Mouse (Mus musculus) heart, embryonic 16.5 days (tissue): ENCODE measurements around the gene Mmp17. TPM values are rescaled to one million over a fixed set of nuclear protein-coding genes. Genes with fewer than 3 reads are reported as not detected.

Experiments used
- ATAC-seq: fragments of 200-750 bp; cut with Nextera tagmentation; replicated peaks from 2 replicates; pipeline ENCODE4 v1.8.0; 2017; ENCODE audit warnings: moderate number of reproducible peaks; ENCODE audit not compliant: insufficient read depth, low FRiP score; ENCODE audit errors: extremely low read depth
- H3K27ac ChIP-seq: fragments of 300-500 bp; sonication (generic); 2 replicates; pipeline ENCODE4 v1.5.1; 2014; ENCODE audit warnings: mild to moderate bottlenecking, low read length, control low read depth, moderate library complexity
- H3K27me3 ChIP-seq: fragments of 300-500 bp; sonication (generic); 2 replicates; pipeline ENCODE4 v1.6.1; 2014; ENCODE audit warnings: low read length, mixed read lengths; ENCODE audit not compliant: control insufficient read depth, insufficient read depth
- H3K36me3 ChIP-seq: fragments of 300-500 bp; sonication (generic); 2 replicates; pipeline ENCODE4 v1.6.1; 2014; ENCODE audit not compliant: control insufficient read depth, insufficient read depth
- H3K4me1 ChIP-seq: fragments of 300-500 bp; sonication (generic); 2 replicates; pipeline ENCODE4 v1.6.1; 2014; ENCODE audit warnings: low read length, mixed read lengths; ENCODE audit not compliant: control insufficient read depth, insufficient read depth
- H3K4me2 ChIP-seq: fragments of 300-500 bp; sonication (generic); 2 replicates; pipeline ENCODE4 v1.6.1; 2014; ENCODE audit warnings: low read depth, mild to moderate bottlenecking, control low read depth, low read length
- H3K4me3 ChIP-seq: fragments of 300-500 bp; sonication (generic); 2 replicates; pipeline ENCODE4 v1.5.1; 2014; ENCODE audit warnings: mild to moderate bottlenecking, control low read depth, low read length
- H3K9ac ChIP-seq: fragments of 300-500 bp; sonication (generic); 2 replicates; pipeline ENCODE4 v1.6.1; 2014; ENCODE audit warnings: low read length, control low read depth
- H3K9me3 ChIP-seq: fragments of 300-500 bp; sonication (generic); replicated peaks from 2 replicates; pipeline ENCODE4 v1.6.1; 2016; ENCODE audit warnings: low read length; ENCODE audit not compliant: control insufficient read depth
- WGBS: fragments of 180-500 bp; shearing (Covaris S2); extraction: QIAGEN DNeasy Blood & Tissue Kit; methylation state at CpG from one replicate; pipeline ENCODE4 v1.1.7; 2014; 5-methylcytosine and 5-hydroxymethylcytosine counted together
- polyA plus RNA-seq: library from polyadenylated mRNA; unstranded; fragments of >200 nt; fragmentation: Nextera tagmentation; extraction: Ambion mirVana; gene quantifications from 2 replicates; pipeline ENCODE4 v1.2.1, GENCODE M21; 2015

Gene Mmp17
- polyA plus RNA-seq, 1 experiment from 2014 or later = 1.5 TPM

- no peaks in the 10 kb centered on the region for H3K9me3 ChIP-seq
These were observed 638 bp upstream of the Mmp17 start for GRCm38 (mm10) chr5:129583331-129583730.

DNA sequence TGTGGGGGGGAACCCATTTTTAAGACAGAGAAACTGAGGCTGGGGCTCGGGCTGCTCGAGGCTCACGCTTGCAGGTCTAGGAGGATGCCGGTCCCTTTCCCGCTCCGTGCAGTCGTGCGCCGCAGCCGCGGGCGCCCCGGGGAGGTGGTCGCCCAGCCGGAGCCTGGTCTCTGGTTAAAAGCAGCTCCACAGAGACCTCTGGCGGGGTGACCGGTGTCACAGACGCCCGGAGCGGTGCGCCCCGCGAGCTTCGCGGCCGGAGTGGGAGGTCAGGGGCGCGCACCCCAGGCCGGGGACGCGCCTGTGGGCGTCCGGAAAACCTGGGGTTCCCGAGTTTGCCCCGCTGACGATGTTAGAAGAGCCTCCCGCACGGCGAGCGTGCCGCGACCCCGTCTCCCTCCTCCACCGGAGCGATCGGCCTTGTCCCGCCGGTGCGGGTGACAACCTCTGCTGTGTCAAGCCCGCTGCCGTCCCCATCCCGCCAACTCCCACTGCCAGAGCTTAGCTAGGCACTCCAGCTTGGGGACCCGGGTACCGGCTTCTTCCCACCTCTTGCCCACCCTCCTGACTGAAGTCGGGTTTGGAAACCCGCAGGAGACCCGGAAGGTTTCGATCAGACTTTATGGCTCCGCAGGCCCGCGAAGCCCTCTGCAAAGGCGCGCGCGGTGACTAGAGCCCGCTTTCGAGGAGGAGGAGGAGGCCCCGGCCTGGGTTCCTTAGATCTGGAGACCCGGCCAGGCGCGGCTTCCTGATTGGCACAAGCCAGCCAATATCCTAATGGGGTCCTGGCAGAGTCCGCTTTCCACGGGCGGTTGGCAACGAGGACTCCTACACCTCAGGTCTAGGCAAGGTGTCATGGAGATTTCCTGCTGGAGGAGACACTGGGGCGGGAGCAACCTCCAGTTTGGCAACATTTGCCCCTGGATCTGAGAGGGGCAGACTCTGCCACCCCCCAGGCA lies 893 bp downstream of the Mmp17 start:
- Histone ChIP-seq H3K9me3 (no peaks in the 10 kb centered on the region), H3K27ac (no peak overlapping the region), H3K9ac (peak overlapping the region; percentile 70), H3K36me3 (no peaks in the 10 kb centered on the region), H3K27me3 (peaks cover 58% of the 10 kb centered on the region), H3K4me3 (peak overlapping the region; percentile 76), H3K4me1 (peaks cover 16% of the 10 kb centered on the region), H3K4me2 (peak overlapping the region; percentile 100)
- ATAC-seq = peak; percentile 6
- WGBS = under 1% methylated on average over 76 of the region's 76 CpGs

More at GRCm38 (mm10) chr5:129583331-129583730, 638 bp upstream of the Mmp17 start:
- Histone ChIP-seq H3K4me1 (peaks cover 16% of the 10 kb centered on the region), H3K36me3 (no peaks in the 10 kb centered on the region), H3K4me3 (peak overlapping the region; percentile 76), H3K4me2 (peak overlapping the region; percentile 100), H3K9ac (peak overlapping the region; percentile 70), H3K27me3 (peaks cover 54% of the 10 kb centered on the region), H3K27ac (no peak overlapping the region)
- WGBS = 3% methylated on average over 12 of the region's 12 CpGs
- peak; percentile 2; the same call in 1 of the 2 replicates for ATAC-seq

- Histone ChIP-seq H3K36me3 (no peaks in the 10 kb centered on the region), H3K4me1 (peaks cover 16% of the 10 kb centered on the region), H3K27ac (no peak overlapping the region), H3K4me3 (peak overlapping the region; percentile 76), H3K9me3 (no peaks in the 10 kb centered on the region), H3K4me2 (peak overlapping the region; percentile 100), H3K9ac (no peak overlapping the region), H3K27me3 (peaks cover 50% of the 10 kb centered on the region)
- 1% methylated on average over 17 of the region's 17 CpGs for WGBS
- ATAC-seq = peak; percentile 11; the same call in 1 of the 2 replicates
These were observed 2.0 kb downstream of the Mmp17 start for GRCm38 (mm10) chr5:129586016-129586415.

DNA sequence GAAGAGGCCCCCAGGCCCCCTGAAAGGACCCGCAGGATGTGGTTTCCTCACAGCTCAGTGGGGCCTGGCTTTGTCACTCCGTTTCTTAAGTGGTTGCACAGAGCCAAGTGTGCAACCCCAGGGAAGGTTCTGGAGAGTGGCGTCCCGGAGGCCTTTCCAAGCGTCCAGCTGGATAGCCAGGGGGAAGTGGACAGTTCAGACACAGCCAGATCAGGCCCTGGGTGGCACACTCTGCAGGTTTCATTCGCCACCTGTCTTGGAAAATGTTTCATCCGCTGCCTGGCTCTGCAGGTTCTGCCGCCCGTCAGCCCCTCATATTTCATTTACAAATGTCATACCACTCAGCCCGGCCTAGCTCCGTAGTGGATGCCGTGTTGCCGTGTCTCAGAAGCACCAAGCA lies 2.5 kb downstream of the Mmp17 start:
- 66% methylated on average over 13 of the region's 13 CpGs for WGBS
- ATAC-seq = no peak
- H3K9ac ChIP-seq = no peak overlapping the region

DNA sequence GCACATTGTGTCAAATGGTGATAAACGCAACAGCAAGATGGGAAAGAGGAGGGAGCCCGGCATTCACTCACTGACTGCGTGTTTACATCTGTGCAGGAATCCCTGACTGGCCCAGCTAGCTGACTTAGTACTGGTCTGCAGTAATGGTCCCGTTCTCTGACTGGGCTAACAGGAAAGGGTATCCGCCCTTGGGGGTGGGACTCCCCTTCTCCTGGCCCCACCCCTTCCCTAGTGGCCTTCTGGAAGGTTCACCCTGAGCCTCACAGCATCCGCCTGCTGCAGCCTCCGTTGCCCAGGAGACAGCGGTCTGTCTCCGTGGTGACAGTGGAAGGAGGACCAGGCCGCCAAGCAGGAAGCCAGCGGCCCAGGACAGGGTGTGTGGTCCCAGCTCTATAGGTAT lies 6.9 kb downstream of the Mmp17 start:
- Histone ChIP-seq H3K27ac (no peak overlapping the region), H3K36me3 (no peaks in the 10 kb centered on the region), H3K4me1 (peaks cover under 1% of the 10 kb centered on the region; the same call in 1 of the 2 replicates), H3K4me2 (no peak overlapping the region), H3K27me3 (peaks cover 15% of the 10 kb centered on the region), H3K9me3 (no peaks in the 10 kb centered on the region), H3K9ac (no peak overlapping the region), H3K4me3 (no peak overlapping the region)
- 15% methylated on average over 11 of the region's 11 CpGs for WGBS
- no peak for ATAC-seq

More for the DNA sequence above, 2.5 kb downstream of the Mmp17 start:
- Histone ChIP-seq H3K4me1 (peaks cover 16% of the 10 kb centered on the region), H3K27me3 (peaks cover 46% of the 10 kb centered on the region), H3K4me3 (no peak overlapping the region; the same call in 1 of the 2 replicates), H3K27ac (no peak overlapping the region), H3K9me3 (no peaks in the 10 kb centered on the region), H3K4me2 (peak overlapping the region; percentile 100), H3K36me3 (no peaks in the 10 kb centered on the region)

DNA sequence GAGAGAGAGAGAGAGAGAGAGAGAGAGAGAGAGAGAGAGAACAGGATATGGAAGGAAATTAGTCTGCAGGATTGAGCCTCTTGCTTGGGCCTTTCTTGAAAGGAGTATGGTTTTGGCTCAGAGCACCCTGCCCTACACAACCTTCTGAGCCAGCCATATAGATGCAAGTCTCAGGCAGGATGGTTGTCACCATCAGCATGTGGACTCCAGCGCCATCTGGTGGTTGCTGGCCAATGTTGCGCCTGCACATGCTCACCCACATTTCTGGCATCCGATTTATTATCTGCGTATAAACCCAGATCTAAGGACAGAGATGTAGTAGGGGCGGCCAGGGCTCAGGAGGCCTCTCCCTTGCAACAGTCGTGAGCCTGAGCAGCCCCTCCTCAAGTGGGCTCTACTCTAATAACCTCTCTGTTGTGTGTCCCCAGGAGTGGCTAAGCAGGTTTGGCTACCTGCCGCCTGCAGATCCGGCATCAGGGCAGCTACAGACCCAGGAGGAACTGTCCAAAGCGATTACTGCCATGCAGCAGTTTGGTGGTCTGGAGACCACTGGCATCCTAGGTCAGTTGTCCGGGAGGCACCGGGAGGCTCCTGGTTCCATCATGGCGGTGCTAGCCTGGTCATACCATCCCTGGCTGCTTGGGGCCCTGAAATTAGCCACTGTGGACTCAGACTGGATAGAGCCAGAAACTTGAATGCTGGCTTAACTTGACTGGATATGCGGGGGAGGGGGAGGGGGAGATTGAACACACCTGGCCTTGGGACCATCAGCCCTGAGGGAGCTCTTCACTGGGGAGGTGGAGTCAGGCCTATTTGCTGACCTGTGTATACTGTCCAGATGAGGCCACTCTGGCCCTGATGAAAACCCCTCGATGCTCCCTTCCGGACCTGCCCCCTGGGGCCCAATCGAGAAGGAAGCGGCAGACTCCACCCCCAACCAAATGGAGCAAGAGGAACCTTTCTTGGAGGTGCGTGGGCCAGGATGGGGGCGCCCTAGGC lies 10.4 kb downstream of the Mmp17 start:
- peak; percentile 50 for ATAC-seq
- no peaks in the 10 kb centered on the region for H3K4me1 ChIP-seq
- 32% methylated on average over 19 of the region's 19 CpGs for WGBS

DNA sequence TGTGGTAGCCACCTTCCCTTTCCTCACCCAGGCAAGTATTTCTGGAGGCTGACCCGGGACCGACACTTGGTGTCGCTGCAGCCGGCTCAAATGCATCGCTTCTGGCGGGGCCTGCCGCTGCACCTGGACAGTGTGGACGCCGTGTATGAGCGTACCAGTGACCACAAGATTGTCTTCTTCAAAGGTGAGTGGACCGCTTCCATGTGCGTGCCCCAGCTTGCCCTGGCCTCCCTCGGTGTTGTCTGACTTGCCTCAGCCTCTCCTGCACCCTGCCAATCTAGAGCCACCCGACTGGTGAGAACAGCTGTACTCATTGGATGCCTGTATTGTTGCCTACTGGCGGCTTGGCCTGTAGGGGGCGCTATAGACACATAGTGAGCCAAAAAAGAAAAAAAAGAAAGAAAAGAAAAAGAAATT lies 18.1 kb downstream of the Mmp17 start:
- ATAC-seq = no peak
- Histone ChIP-seq H3K27ac (no peak overlapping the region), H3K9ac (no peak overlapping the region), H3K4me2 (no peak overlapping the region), H3K4me3 (no peak overlapping the region), H3K27me3 (no peaks in the 10 kb centered on the region), H3K36me3 (no peaks in the 10 kb centered on the region), H3K9me3 (peaks cover 3% of the 10 kb centered on the region; the same call in 1 of the 2 replicates), H3K4me1 (no peaks in the 10 kb centered on the region)
- WGBS = 39% methylated on average over 16 of the region's 16 CpGs

More for the DNA sequence above, 10.4 kb downstream of the Mmp17 start:
- Histone ChIP-seq H3K9ac (no peak overlapping the region), H3K36me3 (no peaks in the 10 kb centered on the region), H3K27ac (no peak overlapping the region), H3K27me3 (no peaks in the 10 kb centered on the region), H3K9me3 (no peaks in the 10 kb centered on the region), H3K4me2 (no peak overlapping the region), H3K4me3 (no peak overlapping the region)

- no peak overlapping the region for H3K4me3 ChIP-seq
- ATAC-seq = no peak
- H3K9me3 ChIP-seq = no peaks in the 10 kb centered on the region
- H3K9ac ChIP-seq = no peak overlapping the region
- no peaks in the 10 kb centered on the region for H3K4me1 ChIP-seq
- H3K36me3 ChIP-seq = no peaks in the 10 kb centered on the region
- H3K27me3 ChIP-seq = no peaks in the 10 kb centered on the region
- no peak overlapping the region for H3K4me2 ChIP-seq
- WGBS = 78% methylated on average over 8 of the region's 8 CpGs
- no peak overlapping the region for H3K27ac ChIP-seq
These were observed 23.5 kb downstream of the Mmp17 start for GRCm38 (mm10) chr5:129607476-129607875.
